Mouse (Mus musculus) thymus, postnatal 25 days (tissue): Measurements from ENCODE around the gene Tmod1.

Experiments
- DNase-seq: peaks from one replicate; pipeline ENCODE4 v3.0.0; 2022

The Tmod1 gene

DNA sequence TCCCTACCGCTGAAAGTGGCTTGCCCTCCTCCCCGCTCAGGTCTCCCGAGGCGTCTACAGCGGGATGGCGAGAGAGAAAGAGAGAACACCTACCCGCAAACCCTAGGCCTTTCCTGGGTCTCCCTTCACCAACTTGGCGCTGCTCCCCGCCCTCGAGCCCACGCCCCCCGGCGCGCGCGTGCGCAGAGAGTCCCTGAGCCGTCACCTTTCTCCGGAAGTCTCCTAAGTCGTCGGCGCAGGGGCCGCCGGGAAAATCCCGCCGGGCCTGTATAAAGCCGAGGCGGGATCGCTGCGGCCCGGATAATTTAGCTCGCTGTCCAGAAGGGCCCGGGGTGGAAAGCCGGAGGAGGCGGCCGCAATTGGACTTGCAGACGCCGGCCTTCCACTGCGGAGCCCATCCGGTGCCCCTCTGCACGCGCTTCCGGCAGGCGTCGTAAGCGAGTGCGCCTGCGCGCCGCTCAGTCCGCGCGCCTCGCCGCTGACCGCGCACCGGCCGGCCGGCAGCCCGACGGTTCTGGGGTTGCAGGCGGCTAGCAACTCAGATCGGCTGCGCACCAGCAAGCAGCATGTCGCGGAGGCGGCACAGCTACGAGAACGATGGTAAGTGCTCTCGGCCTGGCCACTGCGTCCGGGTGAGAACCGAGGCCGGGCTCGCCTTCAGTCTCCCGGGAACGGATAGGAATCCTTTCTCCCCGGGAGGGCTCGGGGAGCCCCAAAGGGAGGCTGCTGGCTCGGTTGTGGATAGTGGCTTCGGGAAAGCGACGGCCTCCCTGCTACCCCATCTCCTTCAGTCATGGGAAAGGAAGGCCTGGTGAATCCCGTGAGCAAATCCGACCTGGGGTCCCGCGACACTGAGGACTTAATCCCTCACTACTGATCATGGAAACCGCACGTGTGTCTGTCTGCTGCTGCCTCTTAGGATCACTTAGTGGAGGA is 99.8 kb downstream of the Tmod1 start, which contains the start of the genes Ncbp1 and Tstd2:
Gene Ncbp1, plus strand, starts transcription at position 327 of the 936 bp plus-strand sequence.
Gene Tstd2, minus strand, starts transcription at position 408 of the 936 bp plus-strand sequence.
- DNase-seq, result peak; percentile 92

- peak; percentile 28 for DNase-seq
Measured at GRCm38 (mm10) chr4:46144323-46144722, 105.6 kb downstream of the Tmod1 start.

- no peak for DNase-seq
Measured at GRCm38 (mm10) chr4:46146881-46147280, 108.1 kb downstream of the Tmod1 start.

GRCm38 (mm10) chr4:46151903-46152544 is 113.3 kb downstream of the Tmod1 start:
- DNase-seq, result peak; percentile 22

DNA sequence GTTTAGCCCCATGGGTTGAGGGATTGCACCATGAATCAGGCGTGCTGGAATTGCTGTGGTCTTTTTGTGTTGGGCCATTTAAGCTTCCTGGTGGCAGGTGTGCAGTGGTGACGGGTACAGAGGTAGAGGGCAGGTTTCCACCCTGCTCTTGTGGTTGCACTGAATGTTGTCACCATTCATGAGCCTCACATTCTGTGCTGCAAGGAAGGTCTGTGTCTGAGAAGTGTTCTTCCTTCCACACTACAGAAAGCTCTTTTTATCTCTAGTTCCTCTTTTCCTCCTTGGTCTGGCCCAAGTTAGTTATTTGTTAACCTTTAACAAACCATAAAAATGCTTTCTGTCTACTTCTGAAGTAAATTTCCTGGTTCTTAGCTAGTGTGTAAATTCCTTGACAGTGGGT is 125.3 kb downstream of the Tmod1 start:
- DNase-seq, result no peak
